Mouse (Mus musculus): Measurements from ENCODE around the gene Swt1.
"Not testable (repeated sequence)": the region's sequence is repeated elsewhere in the genome, so short reads cannot be mapped to it uniquely, and the experiment has no call there.

The Swt1 gene

DNA sequence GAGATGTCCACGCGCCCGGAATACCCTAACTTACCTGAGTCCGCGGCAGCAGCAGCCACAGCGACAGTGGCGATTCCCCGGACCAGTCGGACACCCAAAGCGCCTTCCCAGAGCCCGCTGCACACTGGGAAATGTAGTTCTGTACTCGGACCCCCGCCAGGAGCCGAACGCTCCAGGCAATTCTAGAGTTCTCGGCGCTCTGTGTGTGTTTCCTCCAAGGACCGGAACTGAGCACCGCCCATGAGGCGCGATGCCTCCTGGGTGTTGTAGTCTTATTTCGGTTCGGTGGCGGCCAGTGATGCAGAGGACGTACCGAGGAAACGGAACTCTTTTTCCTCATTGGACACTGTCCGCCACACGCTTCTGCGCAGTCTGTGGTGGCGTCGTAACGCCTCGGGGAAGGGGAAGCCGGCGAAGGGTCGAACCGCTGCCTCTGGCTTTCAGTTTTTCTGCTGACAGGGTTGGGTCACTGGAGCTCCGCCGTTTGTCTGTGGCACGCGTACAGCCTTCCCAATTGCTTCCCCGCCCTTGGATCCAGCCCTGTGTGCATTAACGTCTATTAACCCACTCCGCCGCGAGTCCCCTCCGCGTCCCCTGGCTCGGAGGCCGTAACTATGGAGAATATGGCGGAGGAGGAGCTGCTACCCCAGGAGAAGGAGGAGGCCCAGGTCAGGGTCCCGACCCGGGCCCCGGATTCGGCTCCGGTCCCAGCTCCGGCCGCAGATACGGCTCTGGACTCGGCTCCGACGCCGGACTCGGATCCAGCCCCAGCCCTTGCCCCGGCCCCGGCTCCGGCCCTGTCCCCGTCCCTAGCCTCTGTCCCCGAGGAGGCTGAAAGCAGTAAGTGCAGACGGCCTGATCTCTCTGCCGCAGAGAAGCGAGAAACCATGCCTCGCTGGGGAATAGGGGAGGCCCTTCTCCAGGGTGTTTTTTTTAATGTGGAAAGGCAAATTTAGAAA lies at the start of gene Swt1, which contains the start of gene Trmt1l:
Gene Swt1 (minus strand): TSS at position 193 of the 959 bp plus-strand sequence.
Gene Trmt1l (plus strand): TSS at position 280 of the 959 bp plus-strand sequence.
- peak; percentile 99 for DNase-seq

DNA sequence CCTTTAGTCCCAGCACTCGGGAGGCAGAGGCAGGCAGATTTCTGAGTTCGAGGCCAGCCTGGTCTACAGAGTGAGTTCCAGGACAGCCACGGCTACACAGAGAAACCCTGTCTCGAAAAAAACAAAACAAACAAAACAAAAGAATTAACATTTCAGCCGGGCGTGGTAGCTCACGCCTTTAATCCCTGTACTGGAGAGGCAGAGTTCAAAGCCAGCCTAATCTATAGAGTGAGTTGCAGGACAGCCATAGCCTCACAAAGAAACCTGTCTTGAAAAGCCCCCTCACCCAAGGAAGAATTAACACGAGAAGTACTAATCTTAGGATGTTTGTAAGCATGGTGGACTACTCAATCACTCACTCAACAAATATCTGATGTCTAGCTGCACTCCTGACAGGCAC lies 44.1 kb upstream of the Swt1 start:
- not testable (repeated sequence) for DNase-seq

DNA sequence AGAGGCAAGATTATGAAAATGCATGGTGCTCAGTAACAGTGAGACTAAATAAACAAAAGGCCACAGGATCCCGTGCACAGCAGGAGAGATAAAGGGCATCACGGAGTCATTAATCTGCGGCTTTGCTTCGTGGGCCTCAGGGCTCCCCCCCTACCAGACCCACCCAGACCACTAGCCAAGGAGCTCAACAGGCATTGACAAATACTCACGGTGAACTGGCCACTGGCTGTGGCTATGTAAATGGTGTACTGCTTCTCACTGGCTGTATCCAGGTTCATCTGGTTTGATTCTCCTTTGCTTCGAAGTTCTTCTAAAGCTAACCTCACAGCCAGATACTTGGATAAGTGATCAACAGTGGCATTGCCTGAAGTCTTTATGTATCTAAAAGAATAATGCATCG lies 43.2 kb upstream of the Swt1 start:
- no peak for DNase-seq

DNA sequence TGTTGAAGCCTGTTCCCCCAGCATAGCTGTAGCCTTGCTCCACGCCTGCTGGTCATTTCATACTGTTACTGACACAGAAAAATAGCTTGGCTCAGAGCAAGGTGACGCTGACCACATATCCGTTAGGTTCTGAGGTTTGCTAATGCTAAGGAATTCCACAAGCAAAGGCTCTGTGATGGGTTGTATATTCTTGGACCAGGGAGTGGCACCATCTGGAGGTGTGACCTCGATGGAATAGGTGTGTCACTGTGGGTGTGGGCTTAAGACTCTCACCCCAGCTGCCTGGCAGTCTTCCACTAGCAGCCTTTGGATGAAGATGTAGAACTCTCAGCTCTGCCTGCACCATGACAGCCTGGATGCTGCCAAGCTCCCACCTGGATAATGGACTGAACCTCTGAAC lies 38.3 kb upstream of the Swt1 start:
- DNase-seq: no peak

DNA sequence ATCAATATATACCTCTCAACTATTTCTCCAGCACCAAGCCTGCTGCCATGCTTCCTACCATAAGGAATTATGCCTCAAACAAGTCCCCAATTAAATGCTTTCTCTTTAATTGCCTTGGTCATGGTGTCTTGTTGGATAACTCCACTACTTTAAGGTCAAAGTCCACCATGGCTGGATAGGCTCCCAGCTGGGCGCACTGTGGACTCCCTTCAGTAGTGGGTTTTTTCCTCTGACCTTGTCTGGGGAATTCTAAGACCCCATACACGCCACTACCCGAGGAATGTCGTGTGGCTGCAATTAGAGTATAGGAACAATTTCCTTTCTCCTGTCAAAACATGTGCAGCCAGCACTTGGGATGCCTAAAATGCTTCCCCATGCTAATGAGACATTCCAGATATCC lies 36.7 kb upstream of the Swt1 start:
- DNase-seq: peak; percentile 49

DNA sequence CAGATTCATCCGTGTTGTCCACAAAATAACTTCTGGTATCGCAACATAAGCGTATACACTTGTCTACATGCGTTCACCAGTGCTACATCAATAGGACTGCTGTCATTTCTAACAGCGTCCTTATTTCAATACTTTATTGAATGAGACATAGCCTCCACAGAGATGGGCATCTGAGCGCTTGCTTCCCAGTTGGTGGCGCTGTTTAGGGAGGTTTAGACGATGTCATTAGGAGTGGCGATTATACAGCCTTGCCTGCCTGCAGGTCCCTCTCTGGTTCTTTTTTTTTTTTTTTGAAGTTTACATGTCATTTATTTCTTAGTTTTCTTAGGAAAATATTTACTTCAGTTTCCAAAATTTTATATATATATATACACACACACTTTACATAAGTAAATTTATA lies 33.0 kb upstream of the Swt1 start:
- no peak for DNase-seq

DNA sequence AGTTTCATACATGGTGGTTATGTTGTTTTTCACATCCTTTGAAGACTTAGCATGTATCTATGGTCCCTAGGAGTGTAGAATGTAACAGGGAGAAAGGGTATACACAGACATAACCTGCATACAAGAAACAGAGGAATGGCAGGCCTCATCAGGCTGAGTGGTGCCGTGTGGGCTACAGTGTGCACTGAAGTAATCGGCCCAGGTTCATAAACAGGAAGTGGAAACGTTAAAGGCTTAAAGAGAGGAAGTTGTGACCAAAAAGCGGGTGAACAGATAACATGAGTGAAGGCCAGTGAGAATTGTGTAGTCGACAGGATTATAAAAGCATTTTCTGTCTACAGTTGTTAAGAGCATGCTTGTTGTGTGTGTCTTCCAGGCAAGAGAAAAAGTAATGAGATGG lies 28.8 kb upstream of the Swt1 start:
- DNase-seq: no peak

DNA sequence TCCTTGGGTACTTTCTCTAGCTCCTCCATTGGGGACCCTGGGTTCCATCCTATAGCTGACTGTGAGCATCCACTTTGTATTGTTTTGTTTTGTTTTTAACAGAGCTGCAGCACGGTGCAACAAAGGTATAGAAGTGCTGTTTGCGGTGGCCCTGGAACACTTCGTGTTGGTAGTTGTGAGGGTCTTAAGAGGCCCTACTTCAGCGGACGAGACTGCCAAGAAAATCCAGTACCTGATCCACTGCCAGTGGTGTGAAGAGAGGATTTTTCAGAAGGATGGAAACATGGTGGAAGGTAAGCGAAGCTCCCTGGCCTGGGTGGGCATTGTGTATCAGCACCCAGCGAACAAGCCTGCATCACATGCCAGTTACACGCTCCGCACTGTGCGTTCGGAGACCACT lies 23.7 kb upstream of the Swt1 start:
- no peak for DNase-seq

DNA sequence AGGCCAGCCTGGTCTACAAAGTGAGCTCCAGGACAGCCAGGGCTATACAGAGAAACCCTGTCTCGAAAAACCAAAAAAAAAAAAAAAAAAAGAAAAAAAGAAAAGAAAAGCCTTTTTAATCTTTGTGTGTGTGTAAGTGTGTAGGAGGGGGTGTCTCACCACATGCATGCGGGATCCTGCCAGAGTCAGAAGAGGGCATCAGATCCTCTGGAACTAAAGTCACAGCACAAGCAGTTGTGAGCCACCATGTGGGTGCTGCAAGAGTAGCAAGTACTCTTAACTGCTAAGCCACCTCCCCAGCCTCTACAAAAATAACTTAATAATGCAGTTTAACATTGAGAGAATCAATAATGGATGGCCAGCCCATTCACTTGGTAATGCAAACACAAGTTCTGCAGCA lies 22.6 kb upstream of the Swt1 start:
- DNase-seq: no peak

DNA sequence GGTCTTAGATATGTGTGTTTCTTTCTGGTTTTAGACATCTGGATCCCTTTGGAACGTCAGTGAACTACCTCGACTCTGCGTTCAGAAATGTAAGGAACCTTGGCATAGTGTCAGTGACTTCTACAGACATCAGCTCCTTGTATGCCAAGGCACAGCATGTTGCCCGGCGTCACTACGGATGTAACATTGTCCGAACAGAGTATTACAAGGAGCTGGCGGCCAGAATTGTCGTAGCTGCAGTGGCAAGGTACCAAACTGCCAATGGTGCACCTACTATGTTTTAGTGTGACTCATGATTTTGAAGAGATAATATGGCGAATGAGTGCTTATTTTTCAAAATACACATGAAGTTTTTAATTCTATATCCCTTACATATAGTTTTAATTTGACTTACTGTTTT lies 21.6 kb upstream of the Swt1 start:
- no peak for DNase-seq

DNA sequence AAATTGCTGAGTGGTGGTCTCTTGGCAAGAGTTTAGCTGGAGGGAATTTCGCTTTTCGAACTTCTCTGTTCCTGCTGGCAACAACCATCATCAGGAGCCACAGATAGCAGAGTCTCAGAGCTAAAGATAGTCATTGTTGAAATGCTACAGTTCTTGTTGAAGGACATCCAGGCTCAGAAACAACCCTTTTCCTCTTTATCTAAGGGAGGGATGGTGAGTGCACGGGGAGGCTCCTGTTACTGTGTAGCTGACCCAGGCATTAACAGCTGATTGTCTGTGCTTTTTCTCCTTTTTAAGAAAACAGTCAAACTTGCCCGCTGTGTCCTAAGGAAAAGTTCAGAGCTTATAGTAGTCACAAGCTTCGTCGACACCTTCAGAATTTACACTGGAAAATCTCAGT lies 7.2 kb upstream of the Swt1 start:
- no peak for DNase-seq

DNA sequence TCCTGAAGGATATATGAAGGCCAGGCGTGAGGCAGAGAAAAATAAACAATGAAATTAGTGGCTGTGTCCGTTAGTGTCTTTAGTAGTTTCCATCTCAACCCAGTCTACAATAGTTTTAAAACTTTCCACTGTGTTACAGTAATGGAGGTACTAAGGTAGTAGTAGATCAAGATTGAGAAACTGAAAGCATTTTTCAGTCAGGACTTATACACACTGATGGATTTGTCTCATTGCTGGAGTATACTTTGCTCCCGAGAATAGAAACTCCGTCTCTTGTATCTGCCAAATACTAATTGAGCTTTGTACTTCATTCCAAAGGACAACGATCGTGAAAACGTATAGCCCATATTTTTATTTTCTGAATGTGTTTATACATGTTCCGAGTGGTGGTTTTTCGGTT lies 1.1 kb upstream of the Swt1 start:
- DNase-seq: no peak

DNA sequence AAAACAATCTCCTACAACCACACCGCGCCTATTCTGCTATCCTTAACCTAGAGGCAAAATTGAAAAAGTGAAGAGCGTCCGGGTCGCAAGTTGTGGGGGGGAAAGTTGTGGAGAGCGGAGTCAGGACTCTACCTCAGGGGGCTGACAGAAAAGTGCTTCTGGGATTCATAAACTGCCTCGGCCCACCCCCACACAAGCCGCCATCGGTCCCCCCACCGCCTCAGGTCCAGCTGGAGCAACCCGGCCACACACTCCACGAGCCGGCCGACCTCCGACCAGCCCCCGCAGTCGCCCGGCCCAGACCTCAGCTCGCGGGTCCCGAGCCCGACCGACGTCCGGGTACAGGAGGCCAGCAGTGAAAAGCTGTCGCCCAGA lies 380 bp downstream of the Swt1 start:
- DNase-seq: no peak

DNA sequence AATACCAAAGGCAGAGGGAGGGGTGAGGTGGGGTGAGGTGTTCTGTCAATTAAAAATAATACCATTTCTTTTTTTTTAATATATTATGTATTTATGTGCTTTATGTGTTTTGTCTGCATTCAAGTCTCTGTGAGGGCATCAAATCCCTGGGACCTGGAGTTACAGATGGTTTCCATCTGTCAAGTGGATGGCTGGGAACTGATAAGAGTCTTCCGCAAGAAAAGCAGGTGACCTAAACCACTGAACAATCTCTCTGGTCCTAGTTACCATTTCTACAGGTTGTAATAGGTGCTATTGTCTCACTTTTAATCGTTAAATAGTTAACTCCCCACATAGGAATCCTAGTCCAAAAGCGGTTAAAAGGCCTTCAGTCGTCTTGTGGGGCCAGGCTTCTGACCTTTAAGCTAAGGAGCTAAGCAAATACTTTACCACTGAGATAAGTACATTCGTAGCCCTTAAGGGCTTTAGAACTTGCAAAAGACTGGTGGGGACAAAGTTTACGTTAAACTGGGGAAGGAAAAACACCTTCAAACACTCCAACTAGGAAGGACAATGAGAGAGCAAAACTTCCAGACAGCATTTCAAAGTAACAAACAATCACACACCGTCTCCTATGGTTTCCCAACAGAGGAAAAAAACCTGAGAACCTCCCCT lies 1.2 kb downstream of the Swt1 start:
- no peak for DNase-seq

DNA sequence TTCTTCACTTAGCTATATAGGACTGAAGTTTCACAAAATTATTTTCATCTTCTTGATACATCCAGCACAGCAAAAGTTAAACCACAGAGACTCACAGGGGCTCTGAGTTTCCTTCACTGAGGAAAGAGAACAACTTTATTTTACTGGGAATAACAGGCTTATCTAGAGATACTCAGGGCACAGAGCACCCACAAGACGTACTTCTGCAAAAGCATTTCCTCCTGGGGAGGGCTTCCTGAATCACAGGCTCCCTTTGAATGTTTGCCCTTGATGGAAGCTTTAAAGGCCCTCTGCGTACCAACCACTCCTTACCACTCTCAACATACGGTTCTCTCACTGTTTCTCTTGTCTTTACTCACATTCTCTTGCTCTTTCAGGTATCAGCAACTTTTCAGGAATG lies 6.1 kb downstream of the Swt1 start:
- DNase-seq: no peak

DNA sequence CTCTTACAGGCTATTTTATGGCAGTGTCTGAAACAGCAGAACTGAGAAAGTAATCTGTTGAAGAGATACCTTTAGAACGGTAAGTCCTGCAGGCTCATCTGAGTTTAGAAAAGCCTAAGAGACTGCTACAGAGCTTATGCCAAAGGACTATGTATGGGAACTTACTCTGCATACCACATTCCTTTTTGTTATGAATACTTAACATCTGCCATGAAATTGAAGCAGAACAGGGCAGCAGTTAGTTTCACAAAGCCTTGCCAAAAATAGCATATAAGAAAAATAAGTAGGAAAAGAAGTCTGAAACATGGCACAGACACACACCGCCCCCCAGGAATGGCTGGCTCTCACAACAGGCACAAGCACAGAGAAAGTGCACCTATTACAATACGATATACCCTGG lies 18.4 kb downstream of the Swt1 start:
- DNase-seq: no peak

DNA sequence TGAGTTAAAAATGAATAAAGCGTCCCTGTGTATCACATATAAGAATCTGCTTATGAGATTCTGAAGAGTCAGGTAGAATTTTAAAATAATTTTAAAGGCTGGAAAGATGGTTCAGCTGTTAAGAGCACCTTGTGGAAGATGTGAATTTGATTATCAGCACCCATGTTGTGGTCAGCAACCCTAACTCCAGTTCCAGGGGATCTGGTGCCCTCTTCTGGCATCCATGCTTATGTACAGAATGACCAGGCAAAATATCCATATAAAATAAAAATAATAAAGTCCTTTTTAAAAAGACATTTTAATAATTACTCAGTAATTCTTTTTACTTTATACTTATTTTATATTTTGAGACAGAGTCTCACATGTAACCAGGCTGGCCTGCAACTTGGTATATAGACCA lies 38.2 kb downstream of the Swt1 start:
- DNase-seq: no peak

DNA sequence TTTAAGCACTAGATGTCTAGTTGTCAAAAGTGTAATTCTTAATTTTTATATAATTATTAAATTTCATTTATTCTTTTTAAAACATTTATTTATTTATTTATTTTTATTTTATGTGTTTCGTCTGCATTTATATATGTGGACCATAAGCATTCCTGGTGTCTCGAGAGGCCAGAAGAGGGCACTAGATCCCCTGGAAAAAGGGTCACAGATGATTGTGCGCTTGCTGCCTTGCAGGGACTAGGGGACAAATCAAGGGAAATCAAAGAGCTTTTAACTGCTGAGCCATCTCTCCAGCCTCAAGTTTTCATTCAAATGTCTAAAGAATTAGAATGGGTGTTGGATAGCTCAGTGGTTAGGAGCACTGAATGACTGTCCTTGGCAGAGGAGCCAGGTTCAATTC lies 50.9 kb downstream of the Swt1 start:
- DNase-seq: no peak

DNA sequence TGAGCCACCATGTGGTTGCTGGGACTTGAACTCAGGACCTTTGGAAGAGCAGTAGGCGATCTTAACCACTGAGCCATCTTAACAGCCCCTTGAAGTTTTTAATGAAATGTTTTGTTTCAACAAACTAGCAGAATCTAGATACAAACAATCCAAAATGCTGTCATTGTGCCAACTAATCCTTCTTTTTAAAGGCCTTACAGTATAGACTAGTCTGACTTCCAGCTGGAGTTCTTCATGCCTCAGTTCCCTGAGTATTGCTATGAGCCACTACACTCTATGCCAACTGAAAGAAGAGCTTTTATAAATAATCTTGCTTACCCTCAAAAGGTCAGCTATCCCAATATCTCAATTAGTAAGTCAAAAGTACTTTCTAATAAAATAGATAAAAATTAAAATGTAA lies 55.4 kb downstream of the Swt1 start:
- no peak for DNase-seq

DNA sequence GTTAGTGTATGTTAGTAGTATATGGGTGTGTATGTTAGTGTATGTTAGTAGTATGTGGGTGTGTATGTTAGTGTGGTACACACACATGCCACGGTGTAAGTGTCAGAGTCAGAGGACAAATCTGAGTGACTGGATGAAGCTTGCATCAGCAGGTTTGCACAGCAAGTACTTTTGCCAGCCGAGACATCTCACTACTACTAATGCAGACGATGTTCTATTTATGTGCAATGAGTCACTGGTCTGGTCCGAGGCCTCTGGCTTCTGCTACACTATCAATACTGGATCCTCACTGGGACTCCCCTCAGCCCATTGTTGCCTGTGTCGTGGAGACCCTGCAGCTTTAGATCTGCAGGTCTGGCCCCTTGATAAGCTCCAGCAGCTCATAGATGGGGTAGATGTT lies 56.7 kb downstream of the Swt1 start:
- DNase-seq: no peak

DNA sequence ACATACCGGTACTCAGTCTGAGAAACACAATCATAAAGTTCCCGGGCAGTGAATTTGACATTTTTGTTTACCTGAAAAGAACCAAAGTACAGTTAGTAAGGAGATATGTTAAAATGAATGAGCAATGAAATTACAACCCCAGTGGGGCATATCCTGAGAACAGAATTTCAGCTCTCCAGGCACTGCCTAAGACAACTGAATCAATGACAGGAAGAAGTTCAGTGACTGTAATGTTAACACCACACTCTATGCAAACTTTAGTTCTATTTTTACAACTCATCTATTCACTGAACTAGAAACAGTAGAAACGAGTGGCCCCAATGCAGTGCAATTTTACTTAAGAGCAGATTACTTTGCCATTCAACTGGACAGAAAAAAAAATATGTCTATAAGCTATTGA lies 57.7 kb downstream of the Swt1 start:
- no peak for DNase-seq

DNA sequence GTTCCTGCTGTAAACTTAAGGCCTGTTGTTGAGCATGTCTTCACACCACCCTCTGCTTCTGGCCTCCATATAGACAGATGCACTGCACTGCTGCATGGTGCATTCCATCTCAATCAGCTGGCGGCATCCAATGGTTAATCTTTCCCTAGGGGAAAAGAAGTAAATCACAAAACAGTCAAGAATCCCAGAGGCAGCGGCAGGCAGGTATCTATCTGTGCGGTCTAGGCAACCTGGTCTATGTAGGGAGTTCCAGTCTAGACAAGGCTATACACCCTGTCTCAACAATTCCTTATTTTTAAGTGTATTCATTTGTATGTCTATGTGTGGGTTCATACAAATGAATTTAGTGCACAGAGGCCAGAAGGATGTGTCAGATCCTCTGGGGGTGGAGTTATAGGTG lies 59.8 kb downstream of the Swt1 start:
- no peak for DNase-seq

DNA sequence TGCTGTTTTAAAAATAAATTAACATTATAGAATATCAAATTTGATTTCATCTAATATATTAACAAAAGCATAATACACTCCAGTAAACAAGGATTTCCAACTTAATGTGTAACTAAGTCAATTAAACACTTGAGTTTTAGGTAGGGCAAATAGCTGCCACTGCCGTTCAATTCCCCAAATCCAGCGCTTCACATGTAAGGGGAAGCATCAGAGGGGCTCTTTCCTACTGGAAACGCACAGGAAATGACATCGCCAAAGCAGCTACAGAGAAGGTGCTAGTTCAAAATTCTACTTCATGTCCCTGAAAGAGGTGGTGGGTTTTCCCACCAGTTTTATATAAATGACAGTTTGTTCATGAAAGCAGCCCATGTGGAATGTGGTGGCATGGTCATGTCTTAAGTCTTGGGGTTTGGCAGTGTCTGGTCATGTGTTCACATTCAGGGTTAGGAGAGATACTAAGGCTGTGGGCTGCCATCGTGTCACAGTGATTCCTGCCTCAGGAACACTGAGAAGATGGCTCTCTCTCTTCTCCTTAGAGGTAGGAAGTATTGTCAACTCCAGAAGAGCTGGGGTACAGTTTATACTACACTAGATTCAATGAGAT lies 60.4 kb downstream of the Swt1 start:
- no peak for DNase-seq

DNA sequence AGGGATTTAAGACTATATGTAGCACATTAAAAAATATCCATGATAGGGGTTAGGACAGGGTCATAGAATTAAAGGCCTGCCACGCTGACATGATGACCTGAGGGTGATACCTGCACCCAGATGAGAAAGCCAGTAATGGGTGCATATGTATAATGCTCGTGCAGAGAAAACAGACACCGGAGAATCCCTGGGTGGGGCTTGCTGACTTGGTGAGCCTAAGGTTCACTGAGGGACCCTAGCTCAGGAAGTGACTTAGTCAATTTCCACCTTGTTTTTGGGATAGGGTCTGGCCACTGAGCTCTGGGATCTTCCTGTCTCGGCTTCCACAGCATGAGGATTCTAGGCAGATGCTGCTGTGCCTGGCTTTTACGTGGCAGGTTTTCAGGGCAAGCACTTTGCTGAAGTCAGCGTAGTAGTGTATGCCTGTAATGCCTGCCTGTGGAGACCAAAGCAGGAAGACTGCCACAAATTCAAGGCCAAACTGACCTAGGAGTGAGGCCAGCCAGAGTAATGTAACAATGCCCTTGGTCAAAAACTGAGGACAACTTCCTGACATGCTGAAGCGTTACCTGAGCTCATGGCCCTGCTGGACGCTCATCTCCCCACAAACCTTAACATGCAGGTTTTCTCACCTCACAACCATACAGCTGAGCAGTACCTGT lies 61.2 kb downstream of the Swt1 start:
- DNase-seq: no peak
